Mouse (Mus musculus) stomach, postnatal 0 days (tissue): ENCODE data around the gene Psmc6. TPM values are rescaled to one million over a fixed set of nuclear protein-coding genes. Genes with fewer than 3 reads are reported as not detected.

Source experiments
- ATAC-seq: fragments of 200-750 bp; cut with Nextera tagmentation; 2 replicates; pipeline ENCODE4 v1.8.0; 2017; ENCODE audit not compliant: low FRiP score, low TSS enrichment
- DNase-seq: peaks from one replicate; pipeline ENCODE4 v3.0.0-alpha.2; 2016; ENCODE audit warnings: low spot score
- H3K27ac ChIP-seq: fragments of 300-500 bp; sonication (generic); replicated peaks from 2 replicates; pipeline ENCODE4 v1.5.1; 2014; ENCODE audit warnings: mild to moderate bottlenecking, control low read depth
- H3K27me3 ChIP-seq: fragments of 300-500 bp; sonication (generic); 2 replicates; pipeline ENCODE4 v1.6.1; 2014; ENCODE audit warnings: low read length; ENCODE audit not compliant: control insufficient read depth, insufficient read depth
- H3K36me3 ChIP-seq: fragments of 300-500 bp; sonication (generic); 2 replicates; pipeline ENCODE4 v1.6.1; 2014; ENCODE audit warnings: low read length, mixed read lengths; ENCODE audit not compliant: control insufficient read depth, insufficient read depth
- H3K4me1 ChIP-seq: fragments of 300-500 bp; sonication (generic); replicated peaks from 2 replicates; pipeline ENCODE4 v1.6.1; 2014; ENCODE audit warnings: antibody characterized with exemption; ENCODE audit not compliant: control insufficient read depth, insufficient read depth
- H3K4me2 ChIP-seq: fragments of 300-500 bp; sonication (generic); replicated peaks from 2 replicates; pipeline ENCODE4 v1.6.1; 2014; ENCODE audit warnings: low read depth, mild to moderate bottlenecking, control low read depth, moderate library complexity
- H3K4me3 ChIP-seq: fragments of 300-500 bp; sonication (generic); 2 replicates; pipeline ENCODE4 v1.5.1; 2014; ENCODE audit warnings: low read depth, low read length, control low read depth
- H3K9ac ChIP-seq: fragments of 300-500 bp; sonication (generic); 2 replicates; pipeline ENCODE4 v1.6.1; 2014; ENCODE audit warnings: mild to moderate bottlenecking, low read length, control low read depth, mixed read lengths
- H3K9me3 ChIP-seq: fragments of 300-500 bp; sonication (generic); 2 replicates; pipeline ENCODE4 v1.6.1; 2016; ENCODE audit warnings: low read length; ENCODE audit not compliant: control insufficient read depth
- CTCF ChIP-seq: IDR thresholded peaks from 2 replicates; pipeline ENCODE4 v1.5.1; 2016; ENCODE audit warnings: antibody characterized with exemption, low read depth, mild to moderate bottlenecking, moderate library complexity
- EP300 ChIP-seq: optimal IDR thresholded peaks from 2 replicates; pipeline ENCODE3; 2016; ENCODE audit warnings: antibody characterized with exemption
- WGBS: fragments of 180-500 bp; shearing (Covaris S2); extraction: QIAGEN DNeasy Blood & Tissue Kit; methylation state at CpG from one replicate; pipeline ENCODE4 v1.1.7; 2014; 5-methylcytosine and 5-hydroxymethylcytosine counted together
- polyA plus RNA-seq: library from polyadenylated mRNA; unstranded; fragments of >200 nt; fragmentation: Nextera tagmentation; extraction: Ambion mirVana; gene quantifications from 2 replicates; pipeline ENCODE4 v1.2.1, GENCODE M21; 2015

Psmc6 gene
- polyA plus RNA-seq, 1 experiment from 2014 or later: 94.4 TPM

DNA sequence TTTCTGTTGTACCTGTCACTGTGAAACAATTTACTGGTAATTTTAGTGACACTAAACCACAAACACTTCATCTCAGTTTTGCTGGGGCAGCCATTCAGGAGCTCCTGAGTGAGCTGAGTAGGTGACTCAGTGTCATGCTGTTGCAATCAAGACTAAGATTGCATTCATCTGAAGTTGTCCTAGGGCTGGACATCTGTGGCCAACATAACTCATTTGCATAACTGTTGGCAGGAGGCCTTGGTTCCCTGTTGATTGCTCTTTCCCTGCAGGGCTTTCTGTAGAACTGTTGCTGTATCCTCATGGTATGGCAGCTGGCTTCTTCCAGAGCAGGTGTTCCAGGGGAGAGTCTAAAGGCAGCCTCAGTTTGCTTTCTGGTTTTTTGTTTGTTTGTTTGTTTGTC lies 4.1 kb upstream of the Psmc6 start:
- H3K27me3 ChIP-seq: no peaks in the 10 kb centered on the region
- no peaks in the 10 kb centered on the region for H3K4me1 ChIP-seq
- peak; percentile 30 for DNase-seq
- no peak overlapping the region for H3K27ac ChIP-seq
- H3K36me3 ChIP-seq: no peaks in the 10 kb centered on the region
- ATAC-seq: peak; percentile 46; the same call in 1 of the 2 replicates
- H3K4me2 ChIP-seq: no peak overlapping the region
- H3K9ac ChIP-seq: no peak overlapping the region
- TF ChIP-seq CTCF: no peak
- no peak for TF ChIP-seq EP300
- no peaks in the 10 kb centered on the region for H3K9me3 ChIP-seq
- H3K4me3 ChIP-seq: no peak overlapping the region

DNA sequence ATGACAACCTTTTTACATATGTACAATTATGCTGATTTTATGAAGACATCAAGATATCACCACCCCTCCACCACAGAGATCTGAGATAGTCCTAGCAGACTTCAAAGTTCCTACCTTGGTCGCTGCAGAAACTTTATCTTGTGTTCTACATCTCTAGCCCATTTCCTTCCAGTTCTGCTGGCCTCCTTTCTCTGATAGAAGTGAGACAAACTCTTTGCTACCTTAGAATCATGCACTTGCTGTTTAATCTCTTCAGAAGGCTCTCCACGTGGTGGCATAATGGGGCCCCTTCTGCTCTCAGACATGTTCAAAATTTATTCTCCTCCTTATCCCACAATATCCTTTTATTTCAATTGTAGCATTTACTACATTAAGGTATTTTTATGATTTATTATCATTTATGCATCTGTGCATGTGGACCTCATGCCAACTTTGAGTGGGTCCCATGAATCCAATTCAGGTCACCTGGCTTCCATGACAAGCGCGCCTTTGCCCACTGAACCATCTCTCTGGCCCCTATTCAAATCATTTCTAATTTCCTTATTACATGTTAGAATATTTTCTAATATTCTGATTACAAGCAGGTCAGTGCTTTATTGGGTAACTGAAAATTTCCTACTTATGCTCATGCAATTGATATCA lies 1.4 kb upstream of the Psmc6 start:
- 0 out of 2 replicates have a peak, but pooled peaks cover 3% of the 10 kb centered on the region for H3K36me3 ChIP-seq
- H3K4me1 ChIP-seq: no peaks in the 10 kb centered on the region
- H3K9me3 ChIP-seq: no peaks in the 10 kb centered on the region
- WGBS: 86% methylated on average over 4 of the region's 4 CpGs
- no peak overlapping the region for H3K27ac ChIP-seq
- no peak for ATAC-seq
- TF ChIP-seq EP300 (no peak), CTCF (no peak)
- no peak overlapping the region for H3K4me3 ChIP-seq
- H3K9ac ChIP-seq: no peak overlapping the region
- no peak for DNase-seq
- no peak overlapping the region for H3K4me2 ChIP-seq
- H3K27me3 ChIP-seq: no peaks in the 10 kb centered on the region

DNA sequence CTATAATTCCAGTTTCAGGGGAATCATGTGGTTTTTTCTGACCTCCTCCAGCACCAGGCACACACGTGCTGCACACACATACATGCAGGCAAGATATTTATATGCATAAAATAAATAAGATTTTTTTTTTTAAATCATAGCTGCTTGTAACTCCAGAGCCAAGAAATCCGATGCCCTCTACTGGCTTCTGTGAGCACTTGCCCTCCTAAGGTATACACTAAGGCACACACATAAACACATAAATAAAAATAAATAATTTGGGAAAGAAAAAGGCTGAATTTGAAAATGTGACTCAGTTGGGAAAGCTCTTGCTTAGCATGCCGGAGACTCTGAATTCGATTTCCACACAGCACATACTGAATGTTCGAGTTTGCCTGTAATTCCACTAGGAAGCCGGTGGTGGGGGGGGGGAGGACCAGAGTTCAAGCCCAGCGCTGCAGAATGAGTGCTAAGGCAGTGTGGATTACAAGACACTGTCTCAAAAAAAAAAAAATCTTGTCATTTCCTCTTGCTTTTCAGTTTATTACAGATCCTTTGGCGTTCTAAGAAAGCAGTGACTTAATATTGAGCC lies 485 bp upstream of the Psmc6 start:
- WGBS: 10% methylated on average over 8 of the region's 8 CpGs
- no peak for DNase-seq
- no peak overlapping the region for H3K9ac ChIP-seq

DNA sequence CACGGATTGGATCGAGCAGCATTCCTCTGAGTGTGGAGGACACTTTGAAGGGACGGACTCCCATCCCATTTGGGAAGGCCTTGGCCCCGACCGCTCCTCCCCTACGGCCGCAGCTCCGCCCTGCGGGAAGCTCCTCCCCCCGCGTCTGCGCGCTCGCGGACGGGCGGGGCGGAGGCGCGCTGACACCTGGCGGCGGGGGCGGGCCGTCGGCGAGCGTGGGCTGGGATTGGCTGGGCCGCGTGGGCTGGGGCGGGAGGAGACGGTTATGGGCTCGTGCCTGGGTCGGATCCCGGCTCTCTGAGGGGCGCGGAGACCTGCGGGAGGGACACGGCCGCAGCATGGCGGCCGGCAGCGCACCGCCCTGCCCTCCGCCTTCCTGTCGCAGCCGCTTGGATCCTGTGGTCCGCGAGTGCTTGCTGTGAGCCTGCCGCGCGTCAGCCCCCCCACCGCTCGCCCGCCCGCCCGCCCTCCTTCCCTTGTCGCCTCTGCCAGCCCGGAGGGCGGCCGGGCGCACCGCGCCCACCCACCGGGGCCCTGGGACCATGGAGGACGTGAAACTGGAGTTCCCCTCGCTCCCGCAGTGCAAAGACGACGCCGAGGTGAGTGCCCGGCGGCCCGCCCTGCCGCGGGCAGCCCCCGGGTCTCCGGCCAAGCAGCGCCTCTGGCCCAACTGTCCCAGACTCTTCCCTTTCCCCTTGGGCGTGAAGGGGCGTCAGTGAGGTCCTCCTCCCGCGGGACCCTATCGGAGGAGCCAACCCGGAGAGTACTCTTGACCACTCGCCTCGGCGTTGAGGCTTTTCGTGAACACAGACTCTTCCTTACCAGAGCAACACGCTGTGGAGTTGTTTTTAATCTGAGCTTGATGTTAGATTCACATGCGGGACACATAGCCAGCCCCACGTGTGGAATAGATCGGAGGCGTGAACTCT lies 21.6 kb downstream of the Psmc6 start, which contains the start of gene Styx:
Styx (plus strand) TSS at position 163 of the 929 bp plus-strand sequence.
- peak within 1 kb of the TSS; percentile 71 for H3K4me3 ChIP-seq
- peak; percentile 99 for ATAC-seq
- TF ChIP-seq CTCF (peak; percentile 19; the same call in 1 of the 2 replicates), EP300 (no peak)
- H3K9me3 ChIP-seq: no peaks in the 10 kb centered on the region
- H3K4me2 ChIP-seq: peak within 1 kb of the TSS; percentile 71
- peaks cover 11% of the 10 kb centered on the region for H3K36me3 ChIP-seq
- H3K4me1 ChIP-seq: no peaks in the 10 kb centered on the region
- H3K27me3 ChIP-seq: no peaks in the 10 kb centered on the region
- H3K9ac ChIP-seq: peak within 1 kb of the TSS; percentile 77
- peak; percentile 97 for DNase-seq
- WGBS: under 1% methylated on average over 56 of the region's 93 CpGs
- H3K27ac ChIP-seq: peak within 1 kb of the TSS; percentile 73

More for the DNA sequence above, 485 bp upstream of the Psmc6 start:
- peak overlapping the region; percentile 85 for H3K4me3 ChIP-seq
- 0 out of 2 replicates have a peak, but pooled peaks cover 3% of the 10 kb centered on the region for H3K36me3 ChIP-seq
- H3K27me3 ChIP-seq: no peaks in the 10 kb centered on the region
- no peak for TF ChIP-seq EP300
- no peak for TF ChIP-seq CTCF
- H3K4me2 ChIP-seq: peak overlapping the region; percentile 48
- no peaks in the 10 kb centered on the region for H3K4me1 ChIP-seq
- no peaks in the 10 kb centered on the region for H3K9me3 ChIP-seq
- no peak overlapping the region for H3K27ac ChIP-seq
- ATAC-seq: peak; percentile 47; the same call in 1 of the 2 replicates

DNA sequence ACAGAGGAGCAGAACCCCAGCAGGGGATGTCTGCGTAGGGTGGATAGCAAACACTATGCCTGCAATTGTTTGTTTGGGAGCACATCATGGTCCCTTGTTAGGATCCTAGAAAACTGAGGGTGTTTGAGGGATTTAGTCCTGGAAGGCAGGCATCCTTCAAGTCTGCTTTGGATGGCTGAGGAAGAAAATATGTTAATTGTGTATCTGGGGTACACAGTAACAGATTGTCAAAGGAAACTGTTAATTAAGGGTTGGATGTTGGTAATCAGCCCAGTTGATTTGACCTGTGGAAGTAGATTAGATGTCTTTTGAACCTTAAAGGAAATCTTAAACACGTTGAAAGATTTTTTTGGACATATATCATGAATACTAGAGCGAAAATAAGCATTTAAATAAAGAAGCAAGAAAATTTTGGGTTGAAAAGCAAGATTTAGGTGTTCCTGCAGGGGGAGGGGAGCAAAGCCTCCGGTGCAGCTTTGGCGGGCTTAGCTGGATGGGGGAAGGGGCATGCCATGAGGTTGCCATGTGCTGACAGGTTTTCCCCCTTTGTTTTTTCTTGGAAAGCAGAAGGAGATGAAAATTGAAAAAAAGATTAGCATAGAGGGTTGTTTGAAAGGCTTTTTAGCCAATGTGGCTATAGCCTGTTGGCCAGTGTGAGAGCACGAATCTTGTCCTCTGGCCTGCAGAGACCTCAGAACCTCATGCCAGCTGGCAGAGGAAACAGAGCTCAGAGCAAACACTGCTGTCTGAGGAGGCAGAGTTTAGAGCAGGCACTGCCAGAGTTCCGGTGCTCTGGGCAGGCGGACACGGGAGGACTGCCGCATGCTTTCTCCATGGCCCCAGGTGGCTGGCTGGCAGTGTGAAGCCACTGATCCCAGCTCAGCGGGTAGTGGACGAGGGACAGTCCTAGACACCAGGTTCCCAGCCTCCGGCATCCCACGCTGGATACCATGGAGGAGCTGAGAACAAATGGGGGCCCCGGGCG lies 34.9 kb downstream of the Psmc6 start:
- ATAC-seq: no peak
- no peaks in the 10 kb centered on the region for H3K4me1 ChIP-seq
- no peaks in the 10 kb centered on the region for H3K36me3 ChIP-seq
- no peak overlapping the region for H3K4me2 ChIP-seq
- H3K9me3 ChIP-seq: no peaks in the 10 kb centered on the region
- no peak overlapping the region for H3K27ac ChIP-seq
- H3K27me3 ChIP-seq: no peaks in the 10 kb centered on the region
- 82% methylated on average over 16 of the region's 16 CpGs for WGBS
- no peak overlapping the region for H3K4me3 ChIP-seq
- no peak for DNase-seq
- TF ChIP-seq EP300: no peak
- TF ChIP-seq CTCF: no peak
- H3K9ac ChIP-seq: no peak overlapping the region
